26 mouse cellular contexts compared by ENCODE assay signal in the genomic region with DNA sequence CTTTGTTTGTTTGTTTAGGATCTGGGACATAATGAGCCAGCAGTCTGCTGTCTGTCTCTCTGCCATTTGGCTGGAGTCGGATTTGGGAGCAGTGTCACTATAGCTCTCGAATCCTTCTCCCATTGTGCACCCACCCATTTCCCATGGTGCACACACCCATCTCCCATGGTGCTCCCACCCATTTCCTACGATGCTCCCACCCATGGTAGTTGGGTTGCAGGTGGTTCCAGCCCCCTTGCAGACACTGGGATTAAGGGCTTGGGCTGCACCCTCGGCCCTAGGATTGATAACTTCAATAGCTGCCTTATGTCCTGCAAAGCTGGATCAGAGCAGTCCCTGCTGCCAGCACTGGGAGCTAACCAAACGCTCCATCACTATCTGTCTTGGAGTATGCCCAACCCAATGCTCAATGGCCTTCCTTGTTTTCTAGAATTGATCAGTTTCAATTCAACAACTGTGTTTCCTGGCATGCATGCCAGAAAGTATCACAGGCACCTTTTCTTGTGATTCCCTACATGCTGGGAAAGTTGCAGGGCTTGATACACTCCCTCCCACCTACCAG. TPM values are rescaled to one million over a fixed set of nuclear protein-coding genes. Genes with fewer than 3 reads are reported as not detected.
A peak's percentile ranks its signal among the peaks of the same experiment; 100 is the strongest.
DNase-seq lines count a peak whose midpoint lies in the region; ATAC-seq and TF ChIP-seq lines count a peak whose summit lies in the region.
"Had no signal": no experiment of that assay in that cellular context is flagged by ENCODE, and none has a peak within 500 bp of the region (broad histone marks: within the 10 kb centered on the region; RNA-seq: fewer than 3 reads in every experiment).

No protein-coding gene starts in this region.

- 0 out of 2 replicates have a peak, but pooled peaks cover 4% of the 10 kb centered on the region for H3K36me3 ChIP-seq in kidney, embryonic 16.5 days (ENCODE audit: insufficient read depth, low read length)
- no peaks in the 10 kb centered on the region for H3K36me3 ChIP-seq in midbrain, postnatal 0 days (ENCODE audit: insufficient read depth, low read length)
- H3K36me3 ChIP-seq in midbrain, embryonic 14.5 days (ENCODE audit: control insufficient read depth, insufficient read depth, low read length), result no peaks in the 10 kb centered on the region
- H3K36me3 ChIP-seq: hindbrain, embryonic 15.5 days; neural tube, embryonic 12.5 days had no signal

- H3K9me3 ChIP-seq in kidney, embryonic 16.5 days (ENCODE audit: low read length), result no peaks in the 10 kb centered on the region
- no peaks in the 10 kb centered on the region for H3K9me3 ChIP-seq in midbrain, postnatal 0 days (ENCODE audit: low read length)
- H3K9me3 ChIP-seq in midbrain, embryonic 14.5 days (ENCODE audit: control insufficient read depth, low read length), result no peaks in the 10 kb centered on the region
- H3K9me3 ChIP-seq: embryonic facial prominence, embryonic 15.5 days; hindbrain, embryonic 15.5 days; neural tube, embryonic 12.5 days had no signal

- peak; percentile 77 for ATAC-seq in frontal cortex, adult (ENCODE audit: low TSS enrichment)
- ATAC-seq in kidney, embryonic 16.5 days (ENCODE audit: low FRiP score, low TSS enrichment), result 0 out of 2 replicates have a peak, but pooled peaks have one; percentile 26
- no peak for ATAC-seq in midbrain, postnatal 0 days (ENCODE audit: low FRiP score)
- ATAC-seq in midbrain, embryonic 14.5 days (ENCODE audit: low FRiP score, low TSS enrichment), result no peak

- H3K4me3 ChIP-seq in kidney, embryonic 16.5 days (ENCODE audit: low read length), result no peak overlapping the region
- H3K4me3 ChIP-seq in midbrain, postnatal 0 days (ENCODE audit: low read depth, low read length), result no peak overlapping the region
- no peak overlapping the region for H3K4me3 ChIP-seq in midbrain, embryonic 14.5 days (replicated peaks; ENCODE audit: low read depth, low read length)
- H3K4me3 ChIP-seq: embryonic facial prominence, embryonic 15.5 days; hindbrain, embryonic 15.5 days; megakaryocyte, embryonic 14.5 days; neural tube, embryonic 12.5 days had no signal

- H3K27me3 ChIP-seq in kidney, embryonic 16.5 days (ENCODE audit: insufficient read depth, low read length), result no peaks in the 10 kb centered on the region
- H3K27me3 ChIP-seq in midbrain, postnatal 0 days (ENCODE audit: insufficient read depth, low read length), result no peaks in the 10 kb centered on the region
- H3K27me3 ChIP-seq in midbrain, embryonic 14.5 days (ENCODE audit: control insufficient read depth, insufficient read depth, low read length), result no peaks in the 10 kb centered on the region
- H3K27me3 ChIP-seq: embryonic facial prominence, embryonic 15.5 days; hindbrain, embryonic 15.5 days; megakaryocyte, embryonic 14.5 days; neural tube, embryonic 12.5 days had no signal

- no peak overlapping the region for H3K4me2 ChIP-seq in kidney, embryonic 16.5 days (replicated peaks; ENCODE audit: low read depth, low read length)
- H3K4me2 ChIP-seq in midbrain, postnatal 0 days (ENCODE audit: low read depth, low read length, poor library complexity, severe bottlenecking), result no peak overlapping the region
- no peak overlapping the region for H3K4me2 ChIP-seq in midbrain, embryonic 14.5 days (ENCODE audit: low read length)
- H3K4me2 ChIP-seq: embryonic facial prominence, embryonic 15.5 days; heart, embryonic 11.5 days; hindbrain, embryonic 15.5 days; neural tube, embryonic 12.5 days had no signal

- no peak for TF ChIP-seq CTCF in midbrain, postnatal 0 days (IDR thresholded peaks at IDR 0.05)

- H3K4me1 ChIP-seq in kidney, embryonic 16.5 days (ENCODE audit: insufficient read depth, low read length), result peaks cover 14% of the 10 kb centered on the region
- no peaks in the 10 kb centered on the region for H3K4me1 ChIP-seq in midbrain, postnatal 0 days (ENCODE audit: insufficient read depth, low read length)
- H3K4me1 ChIP-seq in midbrain, embryonic 14.5 days (ENCODE audit: control insufficient read depth, insufficient read depth, low read length), result no peaks in the 10 kb centered on the region
- H3K4me1 ChIP-seq: embryonic facial prominence, embryonic 15.5 days; megakaryocyte, embryonic 14.5 days; neural tube, embryonic 12.5 days had no signal

- no peak overlapping the region for H3K9ac ChIP-seq in kidney, embryonic 16.5 days (replicated peaks; ENCODE audit: low read length)
- no peak overlapping the region for H3K9ac ChIP-seq in midbrain, postnatal 0 days (replicated peaks; ENCODE audit: low read length, poor library complexity, severe bottlenecking)
- no peak overlapping the region for H3K9ac ChIP-seq in midbrain, embryonic 14.5 days (replicated peaks; ENCODE audit: low read length)
- H3K9ac ChIP-seq: embryonic facial prominence, embryonic 15.5 days; hindbrain, embryonic 15.5 days; liver, embryonic 14.5 days; neural tube, embryonic 12.5 days had no signal

- 50% methylated on average over 5 of the region's 5 CpGs for WGBS in kidney, embryonic 16.5 days
- WGBS in midbrain, postnatal 0 days, result 70% methylated on average over 5 of the region's 5 CpGs
- WGBS in midbrain, embryonic 14.5 days, result 82% methylated on average over 5 of the region's 5 CpGs

- no peak for DNase-seq in frontal cortex, postnatal 25 days (ENCODE audit: low spot score in 2 of 2)
- DNase-seq in kidney, postnatal 10 days, result no peak
- peak; percentile 11 for DNase-seq in midbrain, postnatal 0 days (ENCODE audit: low spot score)
- DNase-seq in midbrain, embryonic 14.5 days, result no peak
- no peak for DNase-seq in embryo, embryonic 10.5 days (ENCODE audit: low spot score)
- DNase-seq: adrenal gland, postnatal 25 days; cerebellum, adult 18-20 months; cerebellum, postnatal 25 days; gastrocnemius, postnatal 36 days; kidney, adult 11 months; thymus, postnatal 36 days had no signal

- no peak overlapping the region for H3K27ac ChIP-seq in kidney, embryonic 16.5 days (ENCODE audit: low read length)
- H3K27ac ChIP-seq in midbrain, postnatal 0 days (ENCODE audit: low read depth, low read length), result no peak overlapping the region
- H3K27ac ChIP-seq in midbrain, embryonic 14.5 days (replicated peaks; ENCODE audit: low read depth, low read length), result no peak overlapping the region
- H3K27ac ChIP-seq: embryonic facial prominence, embryonic 15.5 days; hindbrain, embryonic 15.5 days; liver, embryonic 14.5 days; neural tube, embryonic 12.5 days had no signal

RNA-seq across cellular contexts. Expression of a gene that starts 51.9 kb away (rescaled TPM):
- 57.3 and 58.3 TPM in 2 replicates for polyA plus RNA-seq in kidney, embryonic 16.5 days (2015; fragmentation: Nextera tagmentation; extraction: Ambion mirVana)
- total RNA-seq in midbrain, postnatal 0 days (2014; rRNA removed), result 17.5 and 27.0 TPM in 2 replicates
- 13.3 and 13.7 TPM in 2 replicates for polyA plus RNA-seq in midbrain, postnatal 0 days (2015; fragmentation: Nextera tagmentation; extraction: Ambion mirVana)
- 13.7 and 19.7 TPM in 2 replicates for polyA plus RNA-seq in midbrain, embryonic 14.5 days (2014; fragmentation: Nextera tagmentation; extraction: Ambion mirVana)
- total RNA-seq: MEL had no signal

RNA-seq across cellular contexts. Expression of a gene that starts 56.6 kb away (rescaled TPM):
- polyA plus RNA-seq in kidney, embryonic 16.5 days (2015; fragmentation: Nextera tagmentation; extraction: Ambion mirVana), result not detected in 2 replicates
- total RNA-seq in midbrain, postnatal 0 days (2014; rRNA removed), result not detected in 2 replicates
- not detected in 2 replicates for polyA plus RNA-seq in midbrain, postnatal 0 days (2015; fragmentation: Nextera tagmentation; extraction: Ambion mirVana)
- polyA plus RNA-seq in midbrain, embryonic 14.5 days (2014; fragmentation: Nextera tagmentation; extraction: Ambion mirVana), result not detected in 2 replicates
- total RNA-seq: adrenal gland, postnatal 25 days; gastrocnemius, postnatal 36 days; heart, postnatal 25 days; layer of hippocampus, postnatal 14 days; left cerebral cortex, postnatal 25 days; MEL had no signal
- polyA plus RNA-seq: embryonic facial prominence, embryonic 15.5 days; heart, embryonic 11.5 days; hindbrain, embryonic 15.5 days; limb, embryonic 14.5 days; liver, embryonic 14.5 days; neural tube, embryonic 12.5 days; small intestine, adult 2 months; testis, adult 2 months had no signal

Comparison
In these comparisons a context has a peak if more than half of its experiments do, and no peak if none do; other contexts are left out.
1. ATAC-seq: peak in frontal cortex, adult (single experiment) and kidney, embryonic 16.5 days (single experiment); none in midbrain, postnatal 0 days (single experiment) and midbrain, embryonic 14.5 days (single experiment).